Mouse (Mus musculus) gastrocnemius, adult 8-10 months (tissue): ENCODE measurements around the gene Rtl1. TPM values are rescaled to one million over a fixed set of nuclear protein-coding genes. Genes with fewer than 3 reads are reported as not detected.
A peak's percentile ranks its signal among the peaks of the same experiment; 100 is the strongest.

Experiments used
- DNase-seq, 2 experiments: peaks; one replicate each; pipeline ENCODE4 v3.0.0; 2022; ENCODE audit warnings: low spot score in 2 of 2
- total RNA-seq, 4 experiments: library from RNA; stranded (reverse); gene quantifications; 2 replicates each; pipeline ENCODE4 v1.2.4; 2022

Rtl1 gene
- total RNA-seq: not detected

DNA sequence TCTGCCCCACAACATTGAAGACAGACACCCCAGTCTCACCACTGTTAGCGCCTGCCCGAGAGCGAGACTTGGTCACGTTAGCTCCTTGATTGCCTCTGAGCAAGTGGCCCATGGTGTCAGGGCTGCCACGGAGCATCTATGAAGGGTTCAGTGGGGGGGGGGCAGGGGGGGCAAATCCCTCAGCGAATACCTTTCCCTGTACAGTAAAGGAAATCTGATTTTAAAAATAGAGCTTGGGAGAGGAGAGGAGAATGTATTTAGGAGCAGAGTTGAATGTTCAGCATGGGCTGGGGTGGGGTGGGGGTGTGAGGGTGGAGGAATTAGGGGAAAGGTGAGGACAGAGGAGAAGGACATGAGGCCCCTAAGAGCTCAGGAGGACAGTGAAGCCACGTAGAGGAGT is at the start of gene Rtl1:
Gene Rtl1, minus strand, starts transcription at position 101 of the 400 bp plus-strand sequence.
- no peak for DNase-seq

DNA sequence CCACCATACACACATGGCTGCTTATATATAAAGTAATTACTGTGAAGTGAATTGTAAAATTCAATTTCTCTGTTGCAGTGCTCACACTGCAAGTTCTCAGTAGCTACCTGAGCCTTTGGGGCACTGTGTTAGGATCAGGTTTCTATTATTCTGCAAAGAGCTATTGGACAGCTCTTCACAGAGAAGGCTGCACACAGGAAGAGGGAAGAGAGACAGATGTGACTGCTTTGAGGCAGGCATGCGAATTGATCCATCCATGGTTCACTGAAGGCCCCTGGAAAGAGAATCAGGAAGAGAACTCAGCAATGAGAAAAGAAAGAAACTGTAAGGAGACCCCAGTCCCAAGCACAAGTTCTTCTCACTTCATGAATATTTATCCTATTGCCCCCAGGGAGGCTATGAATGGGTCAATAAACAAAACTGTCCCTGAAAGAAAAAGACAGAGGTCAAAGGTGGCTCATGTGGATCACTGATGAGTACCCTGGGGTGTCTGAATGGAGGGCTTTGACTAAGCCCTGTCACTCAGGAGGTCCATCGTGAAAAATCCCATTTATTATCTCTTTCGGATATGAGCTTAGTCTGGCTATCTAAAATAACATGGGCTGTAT is 40.5 kb upstream of the Rtl1 start:
- DNase-seq: no peak

DNA sequence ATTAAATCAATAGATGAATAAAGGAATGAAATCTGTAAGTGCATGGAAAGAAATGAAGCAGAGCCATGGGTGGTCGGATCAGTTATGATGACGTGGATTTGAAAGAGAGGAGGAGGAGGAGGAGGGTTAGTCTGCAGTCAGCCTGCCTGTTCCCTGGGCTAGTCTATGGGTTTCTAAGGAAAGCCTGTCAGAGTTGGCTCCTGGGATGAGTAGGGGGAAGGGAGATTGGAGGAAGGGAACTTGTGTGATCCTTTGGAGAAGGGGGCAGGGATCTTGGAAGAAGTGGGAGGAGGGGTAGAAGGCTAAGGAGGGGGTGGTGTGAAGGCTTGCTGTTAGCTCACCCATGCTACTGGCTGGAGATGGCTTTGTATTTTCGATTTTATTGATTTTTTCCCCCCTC is 31.9 kb upstream of the Rtl1 start:
- no peak for DNase-seq

DNA sequence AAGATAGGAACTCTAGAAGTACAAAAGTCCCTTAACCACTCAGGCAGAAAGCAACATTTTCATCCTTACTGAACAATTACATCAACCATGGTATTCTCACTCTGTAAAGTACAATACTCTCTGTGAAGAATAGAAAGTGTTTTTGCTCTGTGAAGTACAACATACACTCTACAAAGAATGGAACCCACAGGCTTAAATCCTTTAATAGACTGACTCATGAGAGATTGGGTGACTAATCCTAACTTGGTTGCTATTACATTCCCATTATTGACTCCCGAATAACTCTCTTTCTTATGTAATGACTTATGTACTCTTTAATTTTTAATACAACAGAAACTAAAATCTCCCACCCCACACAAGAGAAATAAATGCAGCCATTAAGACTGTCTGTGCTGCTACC is 28.8 kb upstream of the Rtl1 start:
- DNase-seq: no peak

DNA sequence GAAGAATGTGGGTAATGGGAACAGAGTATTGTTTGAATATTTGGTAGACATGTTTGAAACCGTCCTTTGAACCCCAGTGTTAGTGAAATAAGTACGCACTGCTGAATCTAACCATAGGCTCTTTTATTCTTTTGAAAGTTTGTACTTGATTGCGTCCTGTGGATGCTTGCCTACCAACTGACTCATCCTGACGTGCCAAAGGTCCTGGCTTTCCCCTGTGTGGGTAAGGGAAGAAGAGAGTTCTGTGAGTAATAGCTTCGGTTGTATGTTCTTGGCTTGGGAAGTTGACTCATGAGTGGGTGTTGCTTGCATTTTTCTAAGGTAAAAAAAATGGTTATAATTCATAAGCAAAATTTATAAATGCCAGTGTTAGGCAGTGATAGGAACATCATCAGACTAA is 26.8 kb upstream of the Rtl1 start:
- no peak for DNase-seq

DNA sequence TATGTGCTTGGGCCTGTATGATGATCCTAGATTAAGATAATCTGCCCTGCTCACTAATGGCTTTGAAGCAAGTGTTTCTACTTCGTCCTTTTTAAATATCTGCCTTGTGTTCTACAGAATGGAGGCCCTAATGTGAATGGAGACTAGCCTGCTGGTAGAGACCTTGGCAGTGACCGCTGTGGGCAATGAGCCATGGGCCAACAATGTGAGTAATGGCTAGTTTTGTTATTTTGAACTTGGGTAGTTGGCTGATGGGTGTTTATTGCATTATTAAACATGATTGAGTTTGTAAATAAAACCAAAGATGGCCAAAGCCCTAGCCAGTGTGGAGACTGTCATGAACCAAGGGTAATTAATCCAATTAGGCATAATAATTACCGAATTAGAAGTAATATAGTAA is 20.1 kb upstream of the Rtl1 start:
- DNase-seq: no peak

DNA sequence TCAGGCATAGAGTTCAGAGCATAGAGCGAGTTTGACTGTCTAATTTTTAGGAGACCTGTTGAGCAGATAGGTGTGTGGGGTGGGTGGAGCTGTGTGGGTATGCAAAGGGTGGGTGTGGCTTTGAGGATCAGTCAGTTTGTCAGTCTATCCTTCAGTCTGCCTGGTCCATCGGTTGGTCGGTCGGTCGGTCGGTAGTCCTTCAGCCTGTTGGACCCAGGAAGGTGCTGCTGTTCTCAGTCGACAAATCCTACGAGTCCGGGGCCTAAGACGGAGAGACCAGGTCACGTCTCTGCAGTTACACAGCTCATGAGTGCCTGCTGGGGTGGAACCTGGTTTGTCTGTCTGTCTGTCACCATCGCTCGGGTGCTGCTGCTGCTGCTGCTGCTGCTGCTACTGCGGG is 17.9 kb upstream of the Rtl1 start:
- no peak for DNase-seq

DNA sequence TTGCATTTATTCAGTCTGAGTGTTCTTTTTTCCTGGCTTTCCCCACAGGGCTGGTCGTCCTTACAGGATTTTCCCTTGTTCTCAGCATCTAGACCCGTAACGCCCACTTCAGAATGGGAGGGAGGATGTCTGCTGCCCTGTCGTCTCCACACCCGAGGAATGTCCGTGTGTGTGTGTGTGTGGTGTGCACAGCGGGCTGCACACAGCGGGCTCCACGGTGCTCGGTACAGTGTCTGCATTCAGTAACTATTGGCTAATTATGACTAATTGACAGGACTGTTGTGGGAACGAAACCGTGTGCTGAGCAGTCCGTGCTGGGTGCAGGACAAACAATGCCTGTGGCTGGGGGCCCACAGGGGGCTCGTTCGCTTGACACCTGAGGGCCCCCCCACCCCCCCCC is 17.0 kb upstream of the Rtl1 start:
- DNase-seq: no peak

DNA sequence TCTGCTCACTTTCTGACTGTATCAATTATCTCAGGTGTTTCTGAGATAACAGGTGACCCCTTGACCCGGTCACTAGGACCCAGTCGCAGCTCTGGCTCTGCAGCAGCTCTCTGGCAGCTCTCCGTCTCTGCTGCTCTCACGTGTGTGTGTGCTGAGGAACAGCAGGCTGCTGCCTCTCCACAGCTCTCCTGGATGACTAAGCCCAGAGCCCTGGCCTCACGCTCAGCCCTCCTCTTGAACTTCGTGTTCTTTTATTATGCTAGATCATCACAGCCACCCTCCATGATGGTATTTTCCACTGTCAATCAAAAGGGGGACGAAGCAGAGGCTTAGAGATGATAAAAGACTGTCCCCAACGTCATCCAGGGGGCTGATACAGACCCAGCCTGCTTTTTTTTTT is 15.2 kb upstream of the Rtl1 start:
- DNase-seq: no peak

DNA sequence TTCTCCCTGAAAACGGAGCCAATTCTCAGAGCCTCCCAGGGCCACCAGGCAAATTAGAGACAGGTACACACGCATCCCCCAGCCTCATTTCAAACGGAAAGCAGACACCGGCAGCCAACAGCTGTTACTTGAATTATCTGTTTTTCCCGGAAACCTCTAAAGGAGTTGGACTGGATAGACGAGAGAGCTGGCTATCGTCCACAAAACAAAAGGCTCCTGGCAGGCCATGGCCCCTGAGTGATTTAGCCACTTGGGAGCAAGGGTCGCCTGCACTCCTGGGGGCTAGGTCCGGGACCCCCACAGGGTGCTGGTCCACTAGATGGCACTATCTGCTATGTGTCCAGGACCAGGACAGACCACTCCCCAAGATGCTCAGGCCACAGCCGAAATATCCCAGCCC is 14.3 kb upstream of the Rtl1 start:
- no peak for DNase-seq

DNA sequence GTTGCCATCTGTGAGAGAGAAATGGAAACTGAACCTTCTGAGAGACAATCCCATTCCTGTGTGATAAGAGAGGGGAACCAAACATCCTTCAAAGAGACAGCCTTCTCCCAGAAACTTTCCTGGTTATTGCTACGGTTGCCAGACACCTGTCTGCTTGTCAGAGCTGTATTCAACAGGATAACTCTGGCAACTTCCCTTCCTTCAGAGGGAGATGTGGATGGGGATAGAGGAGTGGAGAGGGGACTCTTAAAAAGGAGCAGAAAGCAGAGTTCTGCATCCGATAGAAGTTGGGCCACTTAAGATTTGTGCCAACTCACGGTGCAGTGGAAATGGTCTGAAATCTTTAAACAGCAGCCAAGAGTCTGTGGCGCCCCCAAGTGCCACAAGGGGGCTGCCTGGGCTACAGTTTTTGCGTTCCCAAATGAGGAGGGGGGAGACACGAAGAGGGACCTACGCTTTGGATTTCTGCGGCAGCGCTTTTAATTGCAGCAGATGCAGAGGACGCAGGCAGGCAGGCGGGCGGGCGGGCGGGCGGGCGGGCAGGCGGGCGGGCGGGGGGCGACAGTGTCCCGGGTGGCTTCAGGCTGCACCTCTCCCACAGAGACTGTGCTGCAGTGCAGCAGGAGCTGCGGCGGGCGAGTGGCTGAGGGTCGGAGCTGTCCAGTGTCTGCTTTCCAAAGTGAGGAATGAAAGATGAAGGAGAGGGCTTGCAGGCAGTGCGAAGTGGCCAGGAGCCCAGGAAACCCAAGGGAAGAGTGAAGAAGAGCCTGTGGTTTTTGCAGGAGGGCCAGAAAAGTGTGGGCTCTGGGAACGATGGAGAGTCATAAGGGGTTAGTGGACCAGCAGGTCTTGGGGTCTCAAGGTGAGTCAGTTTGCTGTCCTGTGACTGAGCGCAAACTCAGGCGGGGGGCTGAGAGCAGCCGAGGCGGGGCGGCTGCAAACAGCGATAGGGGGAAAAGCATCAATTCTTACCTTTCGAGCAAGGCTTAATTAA is 12.6 kb upstream of the Rtl1 start:
- DNase-seq: no peak

DNA sequence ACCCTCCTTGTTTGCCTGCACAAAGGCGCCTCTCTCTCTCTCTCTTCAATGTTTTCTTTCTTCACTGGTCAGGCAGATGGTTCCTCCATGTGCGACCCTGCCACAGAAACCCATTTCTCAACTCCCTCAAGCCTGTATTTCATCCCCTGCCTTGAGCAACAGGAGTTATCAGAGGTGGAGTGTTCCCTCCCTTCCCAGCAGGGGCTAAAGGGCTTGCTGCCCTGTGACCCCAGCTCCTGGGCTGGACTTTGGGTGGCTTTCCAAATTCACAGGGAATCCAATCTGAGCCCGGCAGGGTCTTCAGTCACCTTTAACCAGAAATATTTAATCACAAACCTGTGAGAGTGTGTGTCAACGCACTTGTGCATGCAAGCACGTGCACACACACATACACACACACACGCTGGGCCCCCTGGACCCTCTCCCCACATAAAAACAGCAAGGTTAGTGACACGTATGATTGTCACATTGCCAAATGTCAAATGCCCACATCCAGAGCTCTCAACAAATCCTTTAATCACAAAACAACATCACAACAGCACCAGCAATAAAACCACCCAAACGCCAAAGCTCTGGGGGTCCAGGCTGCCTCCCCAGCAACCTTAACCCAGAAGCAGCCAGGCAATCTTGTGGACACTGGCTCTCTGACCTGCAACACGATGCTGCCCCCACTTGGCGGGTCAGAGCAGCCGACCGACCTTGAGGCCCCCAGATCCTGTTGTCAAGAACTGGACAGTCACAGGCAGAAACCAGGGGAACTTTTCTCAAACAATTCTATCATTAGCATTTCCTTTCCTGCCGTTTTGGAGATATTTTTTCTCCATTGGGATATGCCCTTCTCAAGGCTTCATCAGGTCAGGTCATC is 8.7 kb upstream of the Rtl1 start:
- DNase-seq: peak in 1 of 2 experiments; percentile 1

DNA sequence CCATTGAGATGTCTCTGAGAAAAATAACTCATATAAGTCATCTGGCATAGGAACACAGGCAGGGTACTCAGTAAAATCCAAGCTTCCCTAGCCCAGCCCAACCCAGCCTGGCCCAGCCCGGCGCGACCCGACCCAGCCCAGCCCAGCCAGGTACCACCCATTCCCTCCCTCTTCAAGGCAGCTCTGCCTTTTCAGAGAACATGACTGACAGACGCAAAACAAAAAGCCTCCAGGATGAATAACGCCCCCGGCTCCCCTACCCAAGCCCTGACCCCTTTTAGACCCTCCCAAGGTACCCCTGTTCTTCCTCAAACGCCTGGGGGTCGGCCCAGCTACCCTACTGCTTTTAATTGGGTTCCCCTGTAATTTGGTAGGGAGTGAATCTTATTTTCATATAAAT is 7.8 kb upstream of the Rtl1 start:
- DNase-seq: no peak

DNA sequence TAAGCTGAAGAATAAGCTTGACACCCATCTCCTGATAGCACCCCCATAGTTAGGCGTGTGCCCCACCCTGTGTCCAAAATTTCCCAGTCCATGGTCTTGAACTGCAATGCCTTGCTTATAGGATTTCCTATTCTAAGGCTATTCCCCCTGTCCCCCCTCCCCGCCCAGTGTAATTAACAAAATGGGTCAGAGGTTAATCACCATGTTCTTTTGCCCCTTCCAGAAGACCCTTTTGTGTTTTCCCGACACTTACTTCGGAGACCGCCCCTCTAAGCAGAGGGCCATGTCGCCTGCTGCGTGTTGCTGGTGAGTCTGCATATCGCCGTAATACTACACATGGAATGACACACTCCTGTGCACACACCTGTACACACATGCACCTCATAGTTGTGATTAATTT is 7.1 kb upstream of the Rtl1 start:
- peak in 1 of 2 experiments; percentile 1 for DNase-seq

DNA sequence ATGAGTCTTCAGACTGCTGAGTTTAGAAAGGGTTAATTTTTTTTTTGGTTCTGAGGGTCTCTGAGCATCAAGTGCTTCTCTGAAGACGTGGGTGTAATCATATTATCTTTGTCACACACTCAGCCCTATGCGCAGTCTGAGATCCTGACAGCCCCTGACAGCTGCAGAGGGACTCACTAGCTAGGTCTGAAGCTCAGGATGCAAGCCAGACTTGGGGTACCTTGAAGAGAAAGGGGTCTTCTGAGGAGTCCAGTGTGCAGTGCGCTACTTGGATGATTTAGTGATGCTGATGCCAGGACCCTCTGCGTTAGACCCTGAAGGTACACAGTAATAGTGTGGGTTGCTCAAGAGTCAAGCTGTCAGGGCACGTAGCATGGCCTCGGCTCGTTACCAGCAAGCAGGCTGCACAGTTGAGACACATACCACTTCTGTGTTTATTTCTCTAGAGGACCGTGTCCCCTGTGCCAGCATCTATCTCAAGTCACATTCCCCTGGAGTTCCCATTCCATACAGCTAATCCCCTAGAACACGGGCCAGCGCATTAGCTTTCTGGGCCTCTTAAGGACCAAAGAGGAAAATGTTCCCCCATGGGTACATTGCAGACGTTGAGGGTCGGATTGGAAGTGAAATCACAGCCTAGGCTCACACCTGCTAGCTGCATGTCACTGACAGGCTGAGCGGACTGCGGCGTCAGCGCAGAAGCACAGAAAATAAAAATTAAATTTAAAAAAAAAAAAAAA is 5.0 kb upstream of the Rtl1 start:
- DNase-seq: no peak

DNA sequence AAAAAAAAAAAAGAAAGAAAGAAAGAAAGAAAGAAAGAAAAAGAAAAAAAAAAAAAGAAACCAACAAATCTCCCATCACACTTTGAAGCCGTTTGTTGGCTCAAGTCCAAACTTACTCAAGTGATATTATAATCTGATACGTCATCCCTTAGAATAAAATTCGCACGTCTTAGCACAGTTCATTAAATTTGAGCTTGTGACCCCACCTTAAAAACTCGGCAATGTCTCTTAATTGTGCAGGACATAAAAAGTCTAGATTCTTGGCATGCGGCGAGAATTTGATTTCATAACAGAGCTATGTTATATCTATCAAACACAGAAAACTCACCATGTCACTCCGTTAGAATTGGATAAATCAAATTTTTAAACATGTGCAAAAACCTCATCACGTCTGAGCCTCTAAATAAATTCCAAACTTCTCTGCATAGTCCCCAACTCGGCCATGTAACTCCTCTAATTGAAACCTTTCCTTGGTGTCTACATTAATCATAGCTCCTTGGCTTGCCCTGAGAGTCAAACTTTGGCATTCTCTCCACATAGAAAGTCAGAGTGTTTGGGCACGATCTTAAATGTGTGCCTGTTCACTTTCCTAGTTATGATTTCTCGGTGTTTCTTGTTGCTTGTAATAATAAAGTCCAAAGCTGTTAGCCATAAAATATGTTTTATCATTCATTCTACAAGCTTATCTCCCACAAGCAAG is 1.4 kb downstream of the Rtl1 start:
- DNase-seq: no peak

DNA sequence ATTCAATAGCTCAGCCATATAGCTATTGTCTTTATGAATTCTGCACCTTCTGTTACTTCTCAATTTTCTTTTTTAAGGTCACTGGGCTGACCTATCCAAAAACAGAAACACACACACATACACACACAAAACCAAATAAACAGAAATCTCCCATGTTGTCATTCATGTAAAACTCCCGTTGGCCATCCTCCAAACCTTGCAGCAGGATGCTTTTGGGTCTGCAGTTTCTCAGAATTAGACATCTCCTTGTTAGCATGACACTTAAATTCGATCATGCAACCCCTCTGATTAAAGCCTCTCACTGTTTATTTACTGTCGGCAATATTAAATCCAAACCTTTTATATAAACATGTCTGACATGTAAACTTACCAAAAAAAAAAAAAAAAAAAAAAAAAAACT is 3.4 kb downstream of the Rtl1 start:
- DNase-seq: no peak

DNA sequence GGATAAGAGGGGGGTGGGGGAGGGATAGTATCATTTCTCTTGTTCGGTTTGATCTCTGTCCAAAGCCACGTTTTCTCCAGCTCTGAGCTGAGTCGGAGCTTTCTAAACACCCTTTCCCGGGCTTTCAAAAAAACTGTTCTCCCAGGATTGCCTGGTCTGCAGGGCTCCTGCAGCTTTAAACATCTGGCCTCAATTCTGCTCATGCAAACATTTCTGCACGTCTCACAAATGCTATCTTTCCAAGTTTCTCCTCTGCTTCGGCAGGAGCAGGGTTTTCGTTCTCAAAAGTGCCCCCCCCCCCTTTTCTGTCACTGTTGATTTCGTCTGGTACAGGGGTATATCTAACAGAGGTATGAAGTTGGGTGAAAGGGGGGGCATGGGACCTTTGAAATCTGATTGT is 3.9 kb downstream of the Rtl1 start:
- DNase-seq: no peak

DNA sequence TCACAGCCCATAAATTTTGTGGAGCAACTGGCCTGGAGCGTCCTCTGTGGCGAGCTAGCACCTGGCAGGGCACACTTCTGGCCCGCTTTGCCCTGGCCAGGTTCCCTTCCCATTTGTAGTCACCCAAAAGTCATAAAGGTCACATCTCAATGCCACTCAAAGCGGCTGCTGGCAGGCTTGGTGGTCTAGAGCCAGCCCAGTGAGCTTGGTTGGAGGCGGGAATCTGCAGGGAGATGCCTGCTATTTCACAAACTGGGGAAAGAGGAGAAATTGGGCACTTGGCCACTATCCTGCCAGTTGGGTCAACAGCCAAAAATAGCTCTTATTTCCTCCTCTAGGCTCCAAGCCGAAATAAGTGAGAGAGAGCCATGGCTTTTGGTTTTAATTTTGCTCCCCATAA is 4.4 kb downstream of the Rtl1 start:
- DNase-seq: peak in 1 of 2 experiments; percentile 38

DNA sequence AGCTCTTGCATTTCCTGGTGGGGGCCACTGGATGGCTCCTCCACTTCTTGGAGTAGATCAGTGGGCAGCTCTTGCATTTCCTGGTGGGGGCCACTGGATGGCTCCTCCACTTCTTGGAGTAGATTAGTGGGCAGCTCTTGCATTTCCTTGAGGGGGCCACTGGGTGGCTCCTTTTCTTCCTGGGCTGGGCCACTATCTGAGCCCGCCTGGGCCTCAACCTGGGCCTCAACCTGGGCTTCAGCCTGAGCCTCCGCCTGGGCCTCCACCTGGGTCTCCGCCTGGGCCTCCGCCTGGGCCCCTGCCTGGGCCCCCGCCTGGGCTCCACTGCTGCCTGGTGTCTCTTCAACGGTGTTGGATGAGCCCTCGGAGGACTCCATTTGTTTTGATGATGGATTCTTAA is 5.2 kb downstream of the Rtl1 start:
- DNase-seq: no peak

DNA sequence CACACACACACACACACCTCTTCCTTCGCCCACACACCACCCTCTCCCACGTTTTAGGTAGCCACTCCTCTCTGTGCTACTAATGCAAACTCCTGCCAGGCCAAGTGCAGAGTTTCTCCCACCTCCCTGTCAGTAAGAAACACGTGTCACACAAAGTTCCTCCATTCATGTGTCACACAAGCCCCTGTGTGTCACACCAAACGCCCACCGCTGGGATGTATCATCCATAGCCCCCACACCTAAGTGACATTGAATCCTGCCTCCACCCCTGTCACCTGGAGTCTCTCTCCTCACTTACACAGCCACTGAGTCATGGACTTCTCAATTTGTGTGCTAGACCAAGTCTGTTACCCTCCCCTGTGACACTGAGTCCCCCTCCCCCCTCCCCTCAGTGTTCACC is 17.9 kb downstream of the Rtl1 start:
- DNase-seq: no peak
